Mouse (Mus musculus): ENCODE results near the gene Als2cr12.
"Not testable (repeated sequence)": the region's sequence is repeated elsewhere in the genome, so short reads cannot be mapped to it uniquely, and the experiment has no call there.

Als2cr12 gene

GRCm38 (mm10) chr1:58678412-58678811, 17.4 kb downstream of the Als2cr12 start:
- DNase-seq: not testable (repeated sequence)

GRCm38 (mm10) chr1:58677575-58677974, 18.2 kb downstream of the Als2cr12 start:
- peak; percentile 36 to 51 for DNase-seq

GRCm38 (mm10) chr1:58675011-58675410, 20.8 kb downstream of the Als2cr12 start:
- no peak for DNase-seq

- no peak for DNase-seq
Measured at GRCm38 (mm10) chr1:58672116-58672515, 23.7 kb downstream of the Als2cr12 start.

- not testable (repeated sequence) for DNase-seq
Measured at GRCm38 (mm10) chr1:58669635-58670034, 26.2 kb downstream of the Als2cr12 start.

- no peak for DNase-seq
Measured at GRCm38 (mm10) chr1:58668191-58668590, 27.6 kb downstream of the Als2cr12 start.

GRCm38 (mm10) chr1:58663365-58663764, 32.4 kb downstream of the Als2cr12 start:
- DNase-seq: not testable (repeated sequence)

GRCm38 (mm10) chr1:58662671-58663070, 33.1 kb downstream of the Als2cr12 start:
- DNase-seq: not testable (repeated sequence)

- DNase-seq: peak; percentile 66 to 74
Measured at GRCm38 (mm10) chr1:58652480-58653403, 43.0 kb downstream of the Als2cr12 start.

GRCm38 (mm10) chr1:58651571-58652456, 44.0 kb downstream of the Als2cr12 start:
- peak in 1 of 2 experiments; percentile 6 for DNase-seq

GRCm38 (mm10) chr1:58628847-58629246, 66.9 kb downstream of the Als2cr12 start:
- not testable (repeated sequence) for DNase-seq

- DNase-seq: peak; percentile 65 to 74
Measured at GRCm38 (mm10) chr1:58621996-58622748, 73.6 kb downstream of the Als2cr12 start.

GRCm38 (mm10) chr1:58621251-58621650, 74.5 kb downstream of the Als2cr12 start:
- peak in 1 of 2 experiments; percentile 9 for DNase-seq

- DNase-seq: peak in 1 of 2 experiments; percentile 16
Measured at GRCm38 (mm10) chr1:58618766-58619165, 77.0 kb downstream of the Als2cr12 start.

- DNase-seq: peak; percentile 33 to 39
Measured at GRCm38 (mm10) chr1:58617978-58618668, 77.7 kb downstream of the Als2cr12 start.

GRCm38 (mm10) chr1:58617076-58617475, 78.7 kb downstream of the Als2cr12 start:
- DNase-seq: no peak

GRCm38 (mm10) chr1:58616176-58616575, 79.6 kb downstream of the Als2cr12 start:
- DNase-seq: no peak

- no peak for DNase-seq
Measured at GRCm38 (mm10) chr1:58615146-58615545, 80.6 kb downstream of the Als2cr12 start.

- no peak for DNase-seq
Measured at GRCm38 (mm10) chr1:58614424-58614823, 81.4 kb downstream of the Als2cr12 start.

GRCm38 (mm10) chr1:58613786-58614185, 82.0 kb downstream of the Als2cr12 start:
- no peak for DNase-seq

GRCm38 (mm10) chr1:58610611-58611010, 85.2 kb downstream of the Als2cr12 start:
- no peak for DNase-seq

- no peak for DNase-seq
Measured at GRCm38 (mm10) chr1:58610166-58610565, 85.6 kb downstream of the Als2cr12 start.
